Mouse (Mus musculus): ENCODE measurements around the gene Pyurf.

- TF ChIP-seq CTCF (IDR thresholded peaks at IDR 0.05; ENCODE audit: borderline replicate concordance, insufficient read depth, low read length) = no peak
- TF ChIP-seq POLR2A (IDR thresholded peaks at IDR 0.05; ENCODE audit: low read depth, low read length) = no peak
Observed at GRCm38 (mm10) chr6:57693116-57693515, 1.2 kb upstream of the Pyurf start.

Data from embryonic fibroblast, embryonic 13.5 days (primary cell).